Mouse (Mus musculus) spleen, adult 2 months (tissue): ENCODE results near the gene 2310009B15Rik.

Source experiments
- CTCF ChIP-seq: fragments of 200-500 bp; IDR thresholded peaks from 2 replicates; pipeline ENCODE4 v1.5.1; 2011; ENCODE audit warnings: mild to moderate bottlenecking, inconsistent platforms; ENCODE audit not compliant: insufficient read depth, insufficient read length, insufficient replicate concordance; ENCODE audit errors: extremely low read depth
- POLR2A ChIP-seq: fragments of 200-500 bp; IDR thresholded peaks from 2 replicates; pipeline ENCODE4 v1.6.1; 2011; ENCODE audit warnings: low read depth, low read length, inconsistent platforms

DNA sequence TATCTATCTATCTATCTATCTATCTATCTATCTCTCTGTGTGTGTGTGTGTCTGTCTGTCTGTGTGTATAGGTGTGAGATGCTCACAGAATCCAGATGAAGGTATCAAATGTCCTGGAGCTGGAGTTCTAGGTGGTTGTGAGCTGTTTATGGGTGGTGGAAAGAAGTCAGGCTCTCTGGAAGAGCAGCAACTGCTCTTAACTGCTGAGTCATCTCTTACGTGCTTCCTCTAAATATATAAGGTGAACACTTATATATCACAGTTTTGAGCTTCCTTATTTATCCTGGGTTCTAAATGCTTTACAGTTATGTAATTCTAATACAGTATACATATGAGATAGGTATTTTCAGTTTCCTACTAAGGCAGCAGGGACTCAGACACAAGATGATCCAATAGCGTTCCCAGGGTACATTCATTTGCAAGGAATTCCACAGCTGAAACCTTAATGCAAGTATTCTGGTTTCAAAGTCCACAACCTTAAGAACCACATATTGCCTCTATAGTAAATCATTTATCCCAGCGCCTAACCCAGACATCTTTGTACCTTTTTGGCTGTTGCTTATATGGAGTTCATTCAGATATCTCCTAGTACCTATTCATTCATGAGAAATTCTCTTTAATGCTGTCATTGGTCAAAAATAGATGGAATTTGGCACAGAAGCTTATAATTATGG is 48.6 kb upstream of the 2310009B15Rik start:
- TF ChIP-seq POLR2A (no peak), CTCF (no peak)
